Mouse (Mus musculus): ENCODE data around the gene Klhl21. TPM values are rescaled to one million over a fixed set of nuclear protein-coding genes. Genes with fewer than 3 reads are reported as not detected.

The Klhl21 gene
- polyA plus RNA-seq, 1 experiment from 2014 or later = 2.6 TPM

- Histone ChIP-seq H3K9ac (ENCODE audit: low read length) (no peak overlapping the region), H3K27me3 (ENCODE audit: control insufficient read depth, insufficient read depth, low read length) (no peaks in the 10 kb centered on the region), H3K9me3 (ENCODE audit: control insufficient read depth, low read length) (no peaks in the 10 kb centered on the region), H3K4me3 (ENCODE audit: low read depth, low read length) (no peak overlapping the region), H3K4me2 (no peak overlapping the region), H3K36me3 (ENCODE audit: control insufficient read depth, insufficient read depth, low read length) (peaks cover 15% of the 10 kb centered on the region), H3K27ac (ENCODE audit: low read depth, low read length) (no peak overlapping the region), H3K4me1 (ENCODE audit: control insufficient read depth, insufficient read depth, low read length) (peaks cover 17% of the 10 kb centered on the region)
- no peak for DNase-seq (ENCODE audit: low spot score, missing footprints)
- WGBS = 87% methylated on average over 6 of the region's 6 CpGs
- ATAC-seq (ENCODE audit: low FRiP score) = no peak
Observed at GRCm38 (mm10) chr4:151993035-151993434, 15.6 kb upstream of the Klhl21 start.

GRCm38 (mm10) chr4:151994228-151995171 lies 14.1 kb upstream of the Klhl21 start:
- H3K27ac ChIP-seq (ENCODE audit: low read depth, low read length) = peak overlapping the region; percentile 59
- peak overlapping the region; percentile 87 for H3K4me2 ChIP-seq
- H3K27me3 ChIP-seq (ENCODE audit: control insufficient read depth, insufficient read depth, low read length) = no peaks in the 10 kb centered on the region
- H3K9me3 ChIP-seq (ENCODE audit: control insufficient read depth, low read length) = no peaks in the 10 kb centered on the region
- peaks cover 15% of the 10 kb centered on the region for H3K36me3 ChIP-seq (ENCODE audit: control insufficient read depth, insufficient read depth, low read length)
- H3K4me3 ChIP-seq (ENCODE audit: low read depth, low read length) = peak overlapping the region; percentile 88
- H3K9ac ChIP-seq (ENCODE audit: low read length) = peak overlapping the region; percentile 83
- WGBS = 1% methylated on average over 56 of the region's 61 CpGs
- H3K4me1 ChIP-seq (ENCODE audit: control insufficient read depth, insufficient read depth, low read length) = peaks cover 11% of the 10 kb centered on the region; the same call in 1 of the 2 replicates
- peak; percentile 92 for DNase-seq (ENCODE audit: low spot score, missing footprints)
- ATAC-seq (ENCODE audit: low FRiP score) = no peak

GRCm38 (mm10) chr4:151995371-151996172 lies 13.0 kb upstream of the Klhl21 start:
- peak; percentile 1; the same call in 1 of the 2 replicates for ATAC-seq (ENCODE audit: low FRiP score)
- peak overlapping the region; percentile 83 for H3K9ac ChIP-seq (ENCODE audit: low read length)
- peak overlapping the region; percentile 69 for H3K27ac ChIP-seq (ENCODE audit: low read depth, low read length)
- no peaks in the 10 kb centered on the region for H3K27me3 ChIP-seq (ENCODE audit: control insufficient read depth, insufficient read depth, low read length)
- no peaks in the 10 kb centered on the region for H3K9me3 ChIP-seq (ENCODE audit: control insufficient read depth, low read length)
- DNase-seq (ENCODE audit: low spot score, missing footprints) = peak; percentile 90
- peaks cover 14% of the 10 kb centered on the region for H3K36me3 ChIP-seq (ENCODE audit: control insufficient read depth, insufficient read depth, low read length)
- H3K4me3 ChIP-seq (ENCODE audit: low read depth, low read length) = peak overlapping the region; percentile 88
- WGBS = 1% methylated on average over 78 of the region's 111 CpGs
- peaks cover 11% of the 10 kb centered on the region; the same call in 1 of the 2 replicates for H3K4me1 ChIP-seq (ENCODE audit: control insufficient read depth, insufficient read depth, low read length)
- peak overlapping the region; percentile 87 for H3K4me2 ChIP-seq

DNA sequence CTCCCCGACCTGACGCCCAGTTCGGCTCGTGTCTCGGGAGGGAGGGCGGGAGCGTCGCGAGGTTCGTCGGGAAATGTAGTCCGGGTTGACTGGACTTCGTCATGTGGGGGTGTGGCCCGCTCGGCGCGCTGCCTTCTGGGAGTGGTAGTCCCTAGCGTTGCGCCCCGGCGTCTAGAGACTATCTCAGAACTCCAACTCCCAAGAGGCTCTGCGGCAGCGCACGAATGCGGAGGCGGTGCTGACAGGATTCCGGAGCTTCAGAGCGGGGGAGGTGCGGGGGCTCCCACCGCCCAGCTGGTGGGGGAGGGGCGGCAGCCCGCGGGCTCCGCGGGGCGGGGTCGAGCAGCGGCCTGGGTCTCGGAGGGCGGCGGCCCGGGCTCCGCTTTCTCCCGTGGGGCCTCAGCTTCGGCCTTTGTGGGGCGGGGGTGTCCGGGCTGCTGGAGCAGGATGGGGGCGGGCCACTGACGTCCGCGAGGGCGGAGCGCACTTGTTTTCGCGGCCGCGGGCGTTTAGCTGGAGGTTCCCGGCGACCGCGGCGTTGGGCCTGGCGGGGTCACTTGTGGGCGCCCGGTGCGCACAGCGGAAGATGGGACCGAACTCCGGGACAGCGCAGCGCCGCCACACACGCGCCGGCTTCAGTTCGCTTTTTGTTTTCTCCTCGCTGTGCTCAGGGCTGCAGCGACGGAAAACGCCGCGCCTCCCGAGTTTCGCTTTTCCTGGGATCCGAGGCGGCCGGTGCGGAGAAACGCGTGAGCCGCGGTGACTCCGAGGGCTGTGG lies 12.2 kb upstream of the Klhl21 start, which contains the start of gene Phf13:
Gene Phf13, minus strand, starts transcription at position 86 of the 778 bp plus-strand sequence.
- peaks cover 11% of the 10 kb centered on the region; the same call in 1 of the 2 replicates for H3K4me1 ChIP-seq (ENCODE audit: control insufficient read depth, insufficient read depth, low read length)
- no peaks in the 10 kb centered on the region for H3K27me3 ChIP-seq (ENCODE audit: control insufficient read depth, insufficient read depth, low read length)
- peak within 1 kb of the TSS; percentile 88 for H3K4me3 ChIP-seq (ENCODE audit: low read depth, low read length)
- peak within 1 kb of the TSS; percentile 83 for H3K9ac ChIP-seq (ENCODE audit: low read length)
- H3K27ac ChIP-seq (ENCODE audit: low read depth, low read length) = peak within 1 kb of the TSS; percentile 79
- ATAC-seq (ENCODE audit: low FRiP score) = peak; percentile 97
- H3K9me3 ChIP-seq (ENCODE audit: control insufficient read depth, low read length) = no peaks in the 10 kb centered on the region
- H3K36me3 ChIP-seq (ENCODE audit: control insufficient read depth, insufficient read depth, low read length) = peaks cover 6% of the 10 kb centered on the region; the same call in 1 of the 2 replicates
- WGBS = under 1% methylated on average over 84 of the region's 94 CpGs
- peak; percentile 100 for DNase-seq (ENCODE audit: low spot score, missing footprints)
- peak within 1 kb of the TSS; percentile 87 for H3K4me2 ChIP-seq

GRCm38 (mm10) chr4:151996951-151997222 lies 11.7 kb upstream of the Klhl21 start:
- H3K4me3 ChIP-seq (ENCODE audit: low read depth, low read length) = peak overlapping the region; percentile 88
- H3K9me3 ChIP-seq (ENCODE audit: control insufficient read depth, low read length) = no peaks in the 10 kb centered on the region
- peaks cover 1% of the 10 kb centered on the region; the same call in 1 of the 2 replicates for H3K36me3 ChIP-seq (ENCODE audit: control insufficient read depth, insufficient read depth, low read length)
- peak overlapping the region; percentile 69 for H3K4me2 ChIP-seq
- peak overlapping the region; percentile 79 for H3K27ac ChIP-seq (ENCODE audit: low read depth, low read length)
- peaks cover 11% of the 10 kb centered on the region; the same call in 1 of the 2 replicates for H3K4me1 ChIP-seq (ENCODE audit: control insufficient read depth, insufficient read depth, low read length)
- DNase-seq (ENCODE audit: low spot score, missing footprints) (peak; percentile 91), ATAC-seq (ENCODE audit: low FRiP score) (no peak)
- no peaks in the 10 kb centered on the region for H3K27me3 ChIP-seq (ENCODE audit: control insufficient read depth, insufficient read depth, low read length)
- 7% methylated on average over 13 of the region's 13 CpGs for WGBS
- peak overlapping the region; percentile 81 for H3K9ac ChIP-seq (ENCODE audit: low read length)

DNA sequence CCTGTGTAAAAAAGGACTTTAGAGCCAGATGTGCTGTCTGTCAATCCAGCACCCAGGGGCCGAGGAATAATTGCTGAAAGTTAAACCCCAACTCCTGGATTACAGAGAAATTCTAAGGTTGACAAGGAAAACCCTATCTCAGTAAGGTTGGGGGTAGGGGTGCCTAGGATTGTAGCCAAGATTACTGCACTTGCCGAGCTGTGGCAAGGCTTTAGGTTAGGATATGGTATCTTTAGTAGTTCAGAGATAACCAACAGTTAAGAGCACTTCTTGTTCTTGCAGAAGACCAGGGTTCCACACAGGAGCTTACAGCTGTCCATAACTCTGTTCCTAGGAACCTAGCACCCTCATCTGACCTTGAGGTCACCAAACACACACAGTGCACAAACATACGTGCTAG lies 10.9 kb upstream of the Klhl21 start:
- WGBS = 83% methylated on average over 3 of the region's 3 CpGs
- no peak overlapping the region for H3K4me3 ChIP-seq (ENCODE audit: low read depth, low read length)
- no peaks in the 10 kb centered on the region for H3K9me3 ChIP-seq (ENCODE audit: control insufficient read depth, low read length)
- no peak for DNase-seq (ENCODE audit: low spot score, missing footprints)
- no peak for ATAC-seq (ENCODE audit: low FRiP score)
- no peak overlapping the region for H3K9ac ChIP-seq (ENCODE audit: low read length)
- H3K4me1 ChIP-seq (ENCODE audit: control insufficient read depth, insufficient read depth, low read length) = peaks cover 11% of the 10 kb centered on the region; the same call in 1 of the 2 replicates
- H3K27me3 ChIP-seq (ENCODE audit: control insufficient read depth, insufficient read depth, low read length) = no peaks in the 10 kb centered on the region
- H3K27ac ChIP-seq (ENCODE audit: low read depth, low read length) = no peak overlapping the region
- no peaks in the 10 kb centered on the region for H3K36me3 ChIP-seq (ENCODE audit: control insufficient read depth, insufficient read depth, low read length)
- H3K4me2 ChIP-seq = no peak overlapping the region; the same call in 1 of the 2 replicates

- no peak overlapping the region for H3K27ac ChIP-seq (ENCODE audit: low read depth, low read length)
- H3K4me1 ChIP-seq (ENCODE audit: control insufficient read depth, insufficient read depth, low read length) = peaks cover 5% of the 10 kb centered on the region; the same call in 1 of the 2 replicates
- no peaks in the 10 kb centered on the region for H3K36me3 ChIP-seq (ENCODE audit: control insufficient read depth, insufficient read depth, low read length)
- ATAC-seq (ENCODE audit: low FRiP score) (no peak), DNase-seq (ENCODE audit: low spot score, missing footprints) (peak; percentile 65)
- no peak overlapping the region for H3K4me2 ChIP-seq
- no peak overlapping the region for H3K4me3 ChIP-seq (ENCODE audit: low read depth, low read length)
- no peaks in the 10 kb centered on the region for H3K9me3 ChIP-seq (ENCODE audit: control insufficient read depth, low read length)
- 77% methylated on average over 3 of the region's 3 CpGs for WGBS
- H3K27me3 ChIP-seq (ENCODE audit: control insufficient read depth, insufficient read depth, low read length) = no peaks in the 10 kb centered on the region
- no peak overlapping the region for H3K9ac ChIP-seq (ENCODE audit: low read length)
Observed at GRCm38 (mm10) chr4:151999481-151999880, 9.1 kb upstream of the Klhl21 start.

DNA sequence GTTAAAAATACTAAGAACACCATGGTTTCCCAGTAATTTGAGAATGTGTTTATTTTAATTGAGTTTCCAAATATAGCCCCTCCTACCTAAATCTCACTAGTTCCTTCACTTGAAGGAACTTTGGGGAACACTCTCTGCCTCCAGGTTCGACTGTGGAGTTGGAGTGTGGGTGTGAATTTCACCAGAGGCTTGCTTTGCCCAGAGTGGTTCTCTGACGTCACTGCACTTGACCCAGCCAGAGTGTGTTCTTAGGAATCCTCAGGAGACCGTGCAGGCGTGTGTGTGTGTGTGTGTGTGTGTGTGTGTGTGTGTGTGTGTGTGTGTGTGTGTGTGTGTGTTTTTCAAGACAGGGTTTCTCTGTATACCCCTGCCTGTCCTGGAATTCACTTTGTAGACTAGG lies 7.7 kb upstream of the Klhl21 start:
- H3K9ac ChIP-seq (ENCODE audit: low read length) = no peak overlapping the region
- ATAC-seq (ENCODE audit: low FRiP score) (no peak), DNase-seq (ENCODE audit: low spot score, missing footprints) (peak; percentile 44)
- no peak overlapping the region for H3K4me2 ChIP-seq
- H3K36me3 ChIP-seq (ENCODE audit: control insufficient read depth, insufficient read depth, low read length) = no peaks in the 10 kb centered on the region
- no peak overlapping the region for H3K27ac ChIP-seq (ENCODE audit: low read depth, low read length)
- peaks cover 5% of the 10 kb centered on the region; the same call in 1 of the 2 replicates for H3K4me1 ChIP-seq (ENCODE audit: control insufficient read depth, insufficient read depth, low read length)
- WGBS = 57% methylated on average over 4 of the region's 4 CpGs
- H3K9me3 ChIP-seq (ENCODE audit: control insufficient read depth, low read length) = no peaks in the 10 kb centered on the region
- H3K27me3 ChIP-seq (ENCODE audit: control insufficient read depth, insufficient read depth, low read length) = no peaks in the 10 kb centered on the region
- no peak overlapping the region for H3K4me3 ChIP-seq (ENCODE audit: low read depth, low read length)
